Mouse (Mus musculus) intestine, embryonic 15.5 days (tissue): Measurements from ENCODE around the gene Ajap1. TPM values are rescaled to one million over a fixed set of nuclear protein-coding genes. Genes with fewer than 3 reads are reported as not detected.

Experiments used
- ATAC-seq: fragments of 200-750 bp; cut with Nextera tagmentation; 2 replicates; pipeline ENCODE4 v1.8.0; 2017; ENCODE audit warnings: moderate TSS enrichment, moderate library complexity
- H3K27ac ChIP-seq: fragments of 300-500 bp; sonication (generic); 2 replicates; pipeline ENCODE4 v1.5.1; 2015; ENCODE audit warnings: mild to moderate bottlenecking, inconsistent platforms
- H3K27me3 ChIP-seq: fragments of 300-500 bp; sonication (generic); replicated peaks from 2 replicates; pipeline ENCODE4 v1.6.1; 2015; ENCODE audit warnings: inconsistent platforms
- H3K36me3 ChIP-seq: fragments of 300-500 bp; sonication (generic); 2 replicates; pipeline ENCODE4 v1.6.1; 2015; ENCODE audit warnings: inconsistent platforms
- H3K4me1 ChIP-seq: fragments of 300-500 bp; sonication (generic); replicated peaks from 2 replicates; pipeline ENCODE4 v1.6.1; 2015; ENCODE audit warnings: inconsistent platforms
- H3K4me2 ChIP-seq: fragments of 300-500 bp; sonication (generic); replicated peaks from 2 replicates; pipeline ENCODE4 v1.6.1; 2015; ENCODE audit warnings: mild to moderate bottlenecking, inconsistent platforms
- H3K4me3 ChIP-seq: fragments of 300-500 bp; sonication (generic); replicated peaks from 2 replicates; pipeline ENCODE4 v1.5.1; 2015; ENCODE audit warnings: inconsistent platforms
- H3K9ac ChIP-seq: fragments of 300-500 bp; sonication (generic); 2 replicates; pipeline ENCODE4 v1.6.1; 2015; ENCODE audit warnings: inconsistent platforms
- H3K9me3 ChIP-seq: fragments of 300-500 bp; sonication (generic); 2 replicates; pipeline ENCODE4 v1.6.1; 2016; ENCODE audit warnings: inconsistent platforms
- WGBS: fragments of 180-500 bp; shearing (Covaris S2); methylation state at CpG from one replicate; pipeline ENCODE4 v1.1.7; 2015; 5-methylcytosine and 5-hydroxymethylcytosine counted together
- polyA plus RNA-seq: library from polyadenylated mRNA; unstranded; fragments of >200 nt; fragmentation: Nextera tagmentation; extraction: Ambion mirVana; gene quantifications from 2 replicates; pipeline ENCODE4 v1.2.1, GENCODE M21; 2015

Gene Ajap1
- polyA plus RNA-seq, 1 experiment from 2014 or later: 0.73 TPM

DNA sequence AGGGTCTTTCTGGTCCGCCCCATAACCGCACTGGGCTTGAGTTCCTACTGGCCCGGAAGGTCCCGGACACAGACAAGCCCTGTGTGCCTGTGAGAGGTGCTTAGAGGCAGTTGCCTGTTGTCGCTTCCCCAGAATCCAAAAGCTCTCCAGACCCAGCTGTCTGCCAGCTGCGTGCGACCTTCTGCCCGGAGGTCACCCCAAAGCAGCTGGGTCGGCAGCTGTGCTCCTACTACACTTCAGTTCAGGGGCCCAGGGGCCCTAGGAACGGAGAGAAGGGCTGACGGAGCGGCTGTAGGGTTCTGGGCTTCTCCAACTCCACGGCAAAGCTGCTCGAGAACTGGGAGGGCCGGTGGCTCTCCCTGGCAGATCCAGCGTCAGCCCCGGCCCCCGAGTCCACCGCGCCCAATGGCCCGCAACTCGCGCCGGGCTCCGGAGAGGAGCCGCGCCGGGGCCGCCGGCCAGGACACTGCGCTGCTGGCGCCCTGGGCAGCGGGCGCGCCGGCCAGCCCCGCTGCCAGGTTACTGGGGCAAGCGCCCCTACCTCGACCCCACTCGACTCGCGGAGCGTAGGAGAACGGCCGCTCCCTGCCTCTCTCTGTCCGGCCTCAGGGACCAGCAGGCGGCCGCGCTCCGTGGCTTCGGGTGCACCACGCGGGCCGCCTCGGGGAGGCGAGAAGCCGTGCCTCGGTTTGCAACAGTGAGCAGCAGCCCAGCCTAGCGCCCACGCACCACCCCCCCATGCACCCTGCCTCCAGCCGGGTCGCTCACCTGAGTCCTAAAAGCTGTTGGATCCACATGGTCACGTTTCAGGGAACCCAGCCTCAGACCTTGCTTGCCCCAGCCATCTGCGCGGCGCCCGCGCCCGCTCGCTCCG, 1.0 kb downstream of the Ajap1 start:
- Histone ChIP-seq H3K4me3 (peak overlapping the region; percentile 40), H3K4me2 (peak overlapping the region; percentile 81), H3K9ac (peak overlapping the region; percentile 3; the same call in 1 of the 2 replicates), H3K36me3 (no peaks in the 10 kb centered on the region), H3K27ac (no peak overlapping the region), H3K9me3 (no peaks in the 10 kb centered on the region), H3K4me1 (peaks cover 13% of the 10 kb centered on the region), H3K27me3 (peaks cover 76% of the 10 kb centered on the region)
- no peak for ATAC-seq
- 1% methylated on average over 71 of the region's 71 CpGs for WGBS

DNA sequence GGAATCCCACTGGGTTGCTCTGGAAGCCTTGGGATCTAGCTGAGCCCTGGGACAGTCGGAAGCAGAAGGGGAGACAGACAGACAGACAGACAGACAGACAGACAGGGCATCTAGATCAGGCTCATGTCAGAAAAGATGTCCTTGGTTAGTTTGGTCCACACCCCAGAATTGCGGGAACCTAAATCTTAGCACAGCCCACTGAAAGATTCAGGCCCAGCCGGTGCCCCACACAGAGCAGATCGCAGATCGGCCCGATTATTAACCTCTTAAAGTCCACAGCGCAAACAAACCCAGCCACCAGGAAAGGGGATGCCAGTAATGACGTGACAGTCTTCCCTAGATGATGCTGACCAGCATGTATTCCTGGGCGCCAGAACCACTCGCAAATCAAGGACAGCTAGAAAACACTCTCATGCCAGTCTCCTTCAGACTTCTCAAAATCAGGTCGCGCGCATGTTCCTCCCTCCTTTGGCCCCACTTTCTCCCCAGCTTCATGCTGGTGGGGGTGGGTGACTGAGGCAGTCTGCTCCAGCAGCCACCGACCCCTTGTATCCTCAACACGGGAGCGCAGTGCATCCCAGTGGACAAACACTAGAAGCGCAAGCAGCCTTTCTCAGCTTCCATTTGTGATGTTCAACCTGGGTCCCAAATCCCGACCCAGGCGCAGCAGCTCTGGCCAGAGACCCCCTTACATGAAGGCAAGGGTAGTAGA, 1.9 kb downstream of the Ajap1 start:
- H3K27me3 ChIP-seq: peaks cover 74% of the 10 kb centered on the region
- no peak overlapping the region for H3K27ac ChIP-seq
- 5% methylated on average over 19 of the region's 19 CpGs for WGBS
- H3K36me3 ChIP-seq: no peaks in the 10 kb centered on the region
- H3K4me2 ChIP-seq: peak overlapping the region; percentile 81
- H3K4me3 ChIP-seq: peak overlapping the region; percentile 40
- H3K9ac ChIP-seq: no peak overlapping the region
- peaks cover 13% of the 10 kb centered on the region for H3K4me1 ChIP-seq
- H3K9me3 ChIP-seq: no peaks in the 10 kb centered on the region
- ATAC-seq: no peak

DNA sequence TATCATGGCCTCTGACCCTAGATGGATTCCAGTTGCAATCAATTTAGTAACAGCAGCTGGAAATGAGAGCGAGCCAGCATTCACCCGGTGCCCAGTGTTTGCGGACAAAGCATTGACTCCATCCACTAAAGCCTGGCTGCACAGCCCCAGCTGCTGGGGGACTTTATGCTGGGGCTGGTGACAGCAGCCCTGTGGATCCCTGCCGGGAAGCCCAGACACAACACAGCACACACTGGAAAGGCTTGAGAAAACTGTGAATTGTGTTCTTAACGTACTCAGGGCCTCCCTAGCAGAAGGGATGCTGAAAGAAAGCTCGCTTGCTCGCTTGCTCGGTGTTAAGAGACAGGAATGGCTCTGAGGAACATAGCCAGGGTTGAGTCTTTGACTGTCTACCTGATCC, 3.5 kb downstream of the Ajap1 start:
- Histone ChIP-seq H3K4me3 (no peak overlapping the region), H3K36me3 (no peaks in the 10 kb centered on the region), H3K9ac (no peak overlapping the region), H3K9me3 (no peaks in the 10 kb centered on the region), H3K4me2 (no peak overlapping the region), H3K27me3 (peaks cover 66% of the 10 kb centered on the region), H3K4me1 (peaks cover 11% of the 10 kb centered on the region), H3K27ac (no peak overlapping the region)
- no peak for ATAC-seq
- WGBS: 31% methylated on average over 8 of the region's 8 CpGs

- no peak overlapping the region for H3K27ac ChIP-seq
- WGBS: 74% methylated on average over 4 of the region's 4 CpGs
- ATAC-seq: no peak
Measured at GRCm38 (mm10) chr4:153473480-153474252, 8.9 kb downstream of the Ajap1 start.

GRCm38 (mm10) chr4:153469712-153470111, 12.9 kb downstream of the Ajap1 start:
- Histone ChIP-seq H3K9ac (no peak overlapping the region), H3K9me3 (no peaks in the 10 kb centered on the region), H3K4me3 (no peak overlapping the region), H3K27ac (no peak overlapping the region), H3K36me3 (no peaks in the 10 kb centered on the region), H3K4me2 (no peak overlapping the region), H3K27me3 (no peaks in the 10 kb centered on the region), H3K4me1 (no peaks in the 10 kb centered on the region)
- WGBS: 87% methylated on average over 15 of the region's 15 CpGs
- no peak for ATAC-seq

More at GRCm38 (mm10) chr4:153473480-153474252, 8.9 kb downstream of the Ajap1 start:
- H3K4me2 ChIP-seq: no peak overlapping the region
- H3K9ac ChIP-seq: no peak overlapping the region
- no peaks in the 10 kb centered on the region for H3K4me1 ChIP-seq
- no peak overlapping the region for H3K4me3 ChIP-seq
- no peaks in the 10 kb centered on the region for H3K36me3 ChIP-seq
- no peaks in the 10 kb centered on the region for H3K9me3 ChIP-seq
- peaks cover 13% of the 10 kb centered on the region for H3K27me3 ChIP-seq

GRCm38 (mm10) chr4:153459934-153460333, 22.7 kb downstream of the Ajap1 start:
- Histone ChIP-seq H3K4me1 (no peaks in the 10 kb centered on the region), H3K27me3 (no peaks in the 10 kb centered on the region), H3K9ac (no peak overlapping the region), H3K27ac (no peak overlapping the region), H3K4me2 (no peak overlapping the region), H3K36me3 (no peaks in the 10 kb centered on the region), H3K9me3 (no peaks in the 10 kb centered on the region), H3K4me3 (no peak overlapping the region)
- WGBS: 72% methylated on average over 15 of the region's 15 CpGs
- no peak for ATAC-seq

- Histone ChIP-seq H3K9ac (no peak overlapping the region), H3K27ac (no peak overlapping the region), H3K9me3 (no peaks in the 10 kb centered on the region), H3K4me3 (no peak overlapping the region), H3K36me3 (no peaks in the 10 kb centered on the region), H3K4me2 (no peak overlapping the region), H3K4me1 (no peaks in the 10 kb centered on the region), H3K27me3 (no peaks in the 10 kb centered on the region)
- 87% methylated on average over 9 of the region's 9 CpGs for WGBS
- ATAC-seq: no peak
Measured at GRCm38 (mm10) chr4:153459503-153459902, 23.1 kb downstream of the Ajap1 start.

GRCm38 (mm10) chr4:153458821-153459220, 23.8 kb downstream of the Ajap1 start:
- H3K4me1 ChIP-seq: no peaks in the 10 kb centered on the region
- H3K36me3 ChIP-seq: no peaks in the 10 kb centered on the region
- H3K9ac ChIP-seq: no peak overlapping the region
- H3K4me2 ChIP-seq: no peak overlapping the region
- WGBS: 89% methylated on average over 15 of the region's 15 CpGs
- no peak for ATAC-seq
- no peaks in the 10 kb centered on the region for H3K27me3 ChIP-seq
- H3K9me3 ChIP-seq: no peaks in the 10 kb centered on the region
- H3K4me3 ChIP-seq: no peak overlapping the region
- no peak overlapping the region for H3K27ac ChIP-seq

- Histone ChIP-seq H3K9me3 (no peaks in the 10 kb centered on the region), H3K4me2 (no peak overlapping the region), H3K27me3 (no peaks in the 10 kb centered on the region), H3K4me1 (no peaks in the 10 kb centered on the region), H3K9ac (no peak overlapping the region), H3K36me3 (no peaks in the 10 kb centered on the region), H3K27ac (no peak overlapping the region), H3K4me3 (no peak overlapping the region)
- no peak for ATAC-seq
- 85% methylated on average over 7 of the region's 7 CpGs for WGBS
Measured at GRCm38 (mm10) chr4:153453496-153453895, 29.1 kb downstream of the Ajap1 start.

DNA sequence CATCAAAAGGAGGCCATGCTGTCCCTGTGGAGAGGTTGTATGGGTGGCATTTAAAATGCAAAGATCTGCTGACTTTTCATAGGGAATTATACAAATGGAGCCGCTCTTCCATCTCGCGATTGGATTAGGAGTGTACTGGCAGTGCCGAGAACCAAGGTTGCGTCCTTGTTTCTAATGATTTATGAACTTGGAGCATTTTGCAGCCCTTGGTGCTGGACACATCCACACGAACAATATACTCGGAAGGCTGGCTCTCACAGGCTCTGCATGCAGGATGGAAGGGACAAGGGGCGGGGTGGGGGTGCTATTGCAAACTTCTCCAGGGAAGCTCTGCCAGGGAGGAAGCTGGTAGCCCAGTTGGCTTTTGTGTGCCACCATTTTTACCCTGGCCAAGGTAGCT, 31.1 kb downstream of the Ajap1 start:
- Histone ChIP-seq H3K4me3 (no peak overlapping the region), H3K4me1 (no peaks in the 10 kb centered on the region), H3K27ac (no peak overlapping the region), H3K9me3 (no peaks in the 10 kb centered on the region), H3K36me3 (no peaks in the 10 kb centered on the region), H3K27me3 (no peaks in the 10 kb centered on the region), H3K4me2 (no peak overlapping the region), H3K9ac (no peak overlapping the region)
- WGBS: 87% methylated on average over 8 of the region's 8 CpGs
- no peak for ATAC-seq

DNA sequence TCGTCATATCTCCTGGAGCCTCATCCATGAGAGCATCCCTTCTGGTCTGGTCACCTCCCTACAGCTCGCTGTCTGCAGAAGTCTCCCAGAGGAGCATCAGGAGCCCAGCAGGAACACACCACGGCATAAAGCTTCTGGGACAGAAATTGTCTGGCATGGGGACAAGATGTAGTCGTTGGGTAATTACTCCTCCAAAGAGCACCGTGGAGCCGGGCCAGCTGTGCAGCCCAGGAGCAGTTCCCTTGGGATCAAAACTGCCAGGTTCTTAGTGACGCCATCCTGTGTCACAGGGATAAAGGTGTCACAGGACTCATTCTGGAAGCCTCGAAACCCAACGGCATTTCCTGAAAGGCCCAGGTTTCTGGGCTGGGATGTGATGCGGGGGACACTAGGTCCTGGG, 40.1 kb downstream of the Ajap1 start:
- H3K36me3 ChIP-seq: no peaks in the 10 kb centered on the region
- ATAC-seq: no peak
- WGBS: 76% methylated on average over 10 of the region's 10 CpGs

DNA sequence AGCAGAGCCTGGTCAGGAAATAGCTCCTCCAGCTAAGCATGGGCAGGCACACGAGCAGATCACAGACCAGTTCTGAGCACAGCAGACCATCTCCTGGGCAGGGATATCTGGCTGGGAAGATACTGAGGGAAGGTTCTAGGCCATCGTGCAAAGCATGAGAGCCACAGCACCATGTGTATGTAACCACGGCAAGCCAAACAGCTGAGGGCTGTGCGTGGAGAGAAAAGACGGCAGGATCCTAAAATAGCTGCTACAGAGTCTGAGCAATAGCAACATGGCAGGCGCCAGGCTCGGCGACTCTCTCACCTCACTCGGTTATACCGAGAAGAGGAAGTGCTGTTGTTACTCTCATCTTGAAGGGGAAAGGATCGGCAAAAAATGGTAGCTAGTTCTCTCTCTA, 42.7 kb downstream of the Ajap1 start:
- Histone ChIP-seq H3K27ac (no peak overlapping the region), H3K36me3 (no peaks in the 10 kb centered on the region), H3K27me3 (no peaks in the 10 kb centered on the region), H3K4me2 (no peak overlapping the region), H3K4me1 (no peaks in the 10 kb centered on the region), H3K9ac (no peak overlapping the region), H3K4me3 (no peak overlapping the region), H3K9me3 (no peaks in the 10 kb centered on the region)
- ATAC-seq: no peak
- WGBS: 73% methylated on average over 11 of the region's 11 CpGs

More for the DNA sequence above, 40.1 kb downstream of the Ajap1 start:
- Histone ChIP-seq H3K4me3 (no peak overlapping the region), H3K9ac (no peak overlapping the region), H3K4me1 (no peaks in the 10 kb centered on the region), H3K4me2 (no peak overlapping the region), H3K27me3 (no peaks in the 10 kb centered on the region), H3K27ac (no peak overlapping the region), H3K9me3 (no peaks in the 10 kb centered on the region)
